Mouse (Mus musculus) induced T-regulatory cell, adult 2 months (primary cell): ENCODE measurements around the gene Otud7a.

Experiments used
- DNase-seq: peaks from one replicate; pipeline ENCODE4 v3.0.0-alpha.2; 2012; ENCODE audit warnings: low read depth

The Otud7a gene

GRCm38 (mm10) chr7:63717903-63718302, 273.4 kb downstream of the Otud7a start:
- no peak for DNase-seq

- no peak for DNase-seq
Measured at GRCm38 (mm10) chr7:63719183-63719944, 274.8 kb downstream of the Otud7a start.

GRCm38 (mm10) chr7:63720682-63721081, 276.1 kb downstream of the Otud7a start:
- DNase-seq = no peak

GRCm38 (mm10) chr7:63725040-63725729, 280.6 kb downstream of the Otud7a start:
- no peak for DNase-seq

- no peak for DNase-seq
Measured at GRCm38 (mm10) chr7:63729605-63730004, 285.1 kb downstream of the Otud7a start.

- DNase-seq = no peak
Measured at GRCm38 (mm10) chr7:63730012-63730411, 285.5 kb downstream of the Otud7a start.

GRCm38 (mm10) chr7:63737725-63738124, 293.2 kb downstream of the Otud7a start:
- DNase-seq = peak; percentile 14

GRCm38 (mm10) chr7:63738142-63738541, 293.6 kb downstream of the Otud7a start:
- DNase-seq = no peak

- no peak for DNase-seq
Measured at GRCm38 (mm10) chr7:63743116-63743515, 298.6 kb downstream of the Otud7a start.

- DNase-seq = peak; percentile 82
Measured at GRCm38 (mm10) chr7:63752081-63752480, 307.5 kb downstream of the Otud7a start.

- DNase-seq = peak; percentile 83
Measured at GRCm38 (mm10) chr7:63753274-63753751, 308.8 kb downstream of the Otud7a start.

GRCm38 (mm10) chr7:63754573-63755475, 310.3 kb downstream of the Otud7a start:
- DNase-seq = peak; percentile 57

GRCm38 (mm10) chr7:63755476-63755948, 311.0 kb downstream of the Otud7a start:
- peak; percentile 91 for DNase-seq

- peak; percentile 24 for DNase-seq
Measured at GRCm38 (mm10) chr7:63757136-63757677, 312.7 kb downstream of the Otud7a start.

GRCm38 (mm10) chr7:63757678-63758239, 313.2 kb downstream of the Otud7a start:
- no peak for DNase-seq

GRCm38 (mm10) chr7:63758240-63758826, 313.8 kb downstream of the Otud7a start:
- DNase-seq = peak; percentile 14

- no peak for DNase-seq
Measured at GRCm38 (mm10) chr7:63759606-63760005, 315.1 kb downstream of the Otud7a start.

- no peak for DNase-seq
Measured at GRCm38 (mm10) chr7:63762529-63762928, 318.0 kb downstream of the Otud7a start.

- DNase-seq = no peak
Measured at GRCm38 (mm10) chr7:63768398-63769029, 324.0 kb downstream of the Otud7a start.

- no peak for DNase-seq
Measured at GRCm38 (mm10) chr7:63773268-63773667, 328.7 kb downstream of the Otud7a start.

GRCm38 (mm10) chr7:63774291-63774690, 329.7 kb downstream of the Otud7a start:
- DNase-seq = no peak
